Mouse (Mus musculus) intestine, embryonic 16.5 days (tissue): ENCODE measurements at regions not wholly inside any gene's neighbourhood (a gene's known extent, or its start where the extent isn't known, plus 50 kb on each side); places are given as distances from the start of the nearest gene placed in this dataset.

ENCODE experiments used
- ATAC-seq: fragments of 200-750 bp; cut with Nextera tagmentation; 2 replicates; pipeline ENCODE4 v1.8.0; 2017; ENCODE audit warnings: moderate TSS enrichment, moderate library complexity
- H3K27ac ChIP-seq: fragments of 300-500 bp; sonication (generic); 2 replicates; pipeline ENCODE4 v1.5.1; 2014; ENCODE audit warnings: mild to moderate bottlenecking, low read length
- H3K27me3 ChIP-seq: fragments of 300-500 bp; sonication (generic); replicated peaks from 2 replicates; pipeline ENCODE4 v1.6.1; 2014; ENCODE audit warnings: low read length, control low read depth, mixed read lengths; ENCODE audit not compliant: control insufficient read depth, insufficient read depth
- H3K36me3 ChIP-seq: fragments of 300-500 bp; sonication (generic); 2 replicates; pipeline ENCODE4 v1.6.1; 2014; ENCODE audit warnings: low read length, control low read depth; ENCODE audit not compliant: control insufficient read depth, insufficient read depth
- H3K4me1 ChIP-seq: fragments of 300-500 bp; sonication (generic); 2 replicates; pipeline ENCODE4 v1.6.1; 2014; ENCODE audit warnings: low read length, control low read depth, mixed read lengths; ENCODE audit not compliant: control insufficient read depth, insufficient read depth
- H3K4me2 ChIP-seq: fragments of 300-500 bp; sonication (generic); 2 replicates; pipeline ENCODE4 v1.6.1; 2014; ENCODE audit warnings: low read depth, low read length, control low read depth
- H3K4me3 ChIP-seq: fragments of 300-500 bp; sonication (generic); 2 replicates; pipeline ENCODE4 v1.5.1; 2014; ENCODE audit warnings: mild to moderate bottlenecking, low read length
- H3K9ac ChIP-seq: fragments of 300-500 bp; sonication (generic); 2 replicates; pipeline ENCODE4 v1.6.1; 2014; ENCODE audit warnings: low read depth, low read length
- H3K9me3 ChIP-seq: fragments of 300-500 bp; sonication (generic); 2 replicates; pipeline ENCODE4 v1.6.1; 2016; ENCODE audit warnings: low read length, control low read depth; ENCODE audit not compliant: control insufficient read depth
- WGBS: fragments of 180-500 bp; shearing (Covaris S2); extraction: QIAGEN DNeasy Blood & Tissue Kit; methylation state at CpG from one replicate; pipeline ENCODE4 v1.1.7; 2014; 5-methylcytosine and 5-hydroxymethylcytosine counted together

- no peak for ATAC-seq
- no peak overlapping the region for H3K4me2 ChIP-seq
- WGBS = 90% methylated on average over 11 of the region's 11 CpGs
- H3K4me1 ChIP-seq = no peaks in the 10 kb centered on the region
- no peaks in the 10 kb centered on the region for H3K27me3 ChIP-seq
- no peak overlapping the region for H3K9ac ChIP-seq
- H3K4me3 ChIP-seq = no peak overlapping the region
- H3K9me3 ChIP-seq = no peaks in the 10 kb centered on the region; the same call in 1 of the 2 replicates
- H3K27ac ChIP-seq = no peak overlapping the region
- no peaks in the 10 kb centered on the region for H3K36me3 ChIP-seq
These were observed 90.8 kb upstream of the Teddm2 start for GRCm38 (mm10) chr1:153990651-153991435.

GRCm38 (mm10) chr1:153992466-153992865 is 92.4 kb upstream of the Teddm2 start:
- H3K27me3 ChIP-seq = no peaks in the 10 kb centered on the region
- H3K4me3 ChIP-seq = no peak overlapping the region
- no peaks in the 10 kb centered on the region for H3K36me3 ChIP-seq
- H3K27ac ChIP-seq = no peak overlapping the region
- H3K4me1 ChIP-seq = no peaks in the 10 kb centered on the region
- H3K9ac ChIP-seq = no peak overlapping the region
- no peak overlapping the region for H3K4me2 ChIP-seq
- 46% methylated on average over 3 of the region's 3 CpGs for WGBS
- no peak for ATAC-seq
- H3K9me3 ChIP-seq = no peaks in the 10 kb centered on the region; the same call in 1 of the 2 replicates

DNA sequence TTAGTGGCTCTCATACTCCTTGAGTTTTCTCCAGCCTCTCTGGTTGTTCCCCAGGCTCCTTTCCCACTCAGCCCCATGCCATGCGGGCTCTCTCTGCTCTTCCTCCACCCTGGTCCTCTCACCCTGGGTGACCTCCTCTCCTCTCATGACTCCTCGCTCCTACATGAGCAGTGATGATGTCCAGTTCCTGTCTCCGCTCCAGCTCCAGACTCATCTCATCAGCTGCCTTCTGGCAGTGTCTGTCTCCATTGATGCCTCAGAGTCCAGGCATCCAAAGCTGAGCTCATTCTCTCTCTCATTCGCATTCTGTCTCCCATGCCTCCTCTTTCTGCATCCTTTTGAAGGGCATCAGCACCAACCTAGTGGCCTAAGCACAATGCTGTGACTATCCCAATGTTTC is 94.8 kb upstream of the Teddm2 start:
- Histone ChIP-seq H3K36me3 (no peaks in the 10 kb centered on the region), H3K27ac (no peak overlapping the region), H3K4me1 (no peaks in the 10 kb centered on the region), H3K4me3 (no peak overlapping the region), H3K9me3 (no peaks in the 10 kb centered on the region; the same call in 1 of the 2 replicates), H3K9ac (no peak overlapping the region), H3K27me3 (no peaks in the 10 kb centered on the region), H3K4me2 (no peak overlapping the region)
- no peak for ATAC-seq
- 92% methylated on average over 4 of the region's 4 CpGs for WGBS

DNA sequence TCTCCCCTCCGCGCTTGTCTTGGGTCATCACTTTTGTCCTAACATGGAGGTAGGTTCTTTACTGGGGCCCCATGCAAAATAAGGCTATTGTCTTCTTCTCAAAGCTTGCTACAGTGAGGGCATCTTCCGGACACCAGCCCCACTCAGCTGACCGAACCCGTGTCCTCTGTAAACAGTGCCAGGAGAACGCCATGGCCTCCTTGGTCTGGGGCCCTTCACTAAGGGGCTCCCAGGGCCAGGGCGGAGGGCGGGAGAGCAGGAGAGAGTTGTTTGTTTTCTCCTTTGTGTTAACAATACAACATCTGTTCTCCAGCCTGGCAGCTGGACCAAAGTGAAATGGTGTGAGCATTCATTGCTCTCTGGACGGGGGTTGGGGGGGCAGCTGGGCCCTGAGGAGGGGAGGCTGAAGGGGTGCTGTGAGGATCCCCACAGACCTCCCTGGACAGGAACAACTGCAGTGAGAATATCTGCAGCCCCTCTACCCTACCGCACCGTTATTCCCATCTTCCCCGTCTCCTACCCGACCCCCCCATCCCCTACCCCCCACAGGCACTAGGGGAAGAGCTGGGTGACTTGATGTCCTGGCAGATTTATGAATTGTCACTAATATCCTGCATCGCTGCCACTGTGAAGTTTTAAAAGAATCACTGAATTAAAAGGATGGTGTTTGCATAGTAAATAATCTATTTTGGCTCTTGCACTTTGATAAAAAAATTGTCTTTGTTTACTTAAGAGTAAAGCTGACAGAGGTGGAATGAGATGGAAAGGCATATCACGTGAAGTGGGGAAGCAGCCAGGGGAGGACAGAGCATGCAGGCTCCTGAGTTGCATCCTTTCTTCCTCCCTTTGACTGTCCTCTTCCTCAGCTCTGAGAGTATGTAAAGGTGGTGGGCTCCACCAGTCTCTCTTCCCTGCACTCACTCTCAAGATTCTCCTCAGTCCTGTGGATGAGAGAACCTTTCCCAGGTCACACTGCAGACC is 97.5 kb upstream of the Teddm2 start:
- no peak for ATAC-seq
- Histone ChIP-seq H3K36me3 (no peaks in the 10 kb centered on the region), H3K9me3 (no peaks in the 10 kb centered on the region; the same call in 1 of the 2 replicates), H3K4me3 (no peak overlapping the region), H3K4me2 (no peak overlapping the region), H3K9ac (no peak overlapping the region), H3K4me1 (no peaks in the 10 kb centered on the region), H3K27ac (no peak overlapping the region), H3K27me3 (no peaks in the 10 kb centered on the region)
- 58% methylated on average over 15 of the region's 15 CpGs for WGBS

- WGBS = 46% methylated on average over 6 of the region's 6 CpGs
- no peak overlapping the region for H3K4me2 ChIP-seq
- no peak for ATAC-seq
These were observed 99.7 kb upstream of the Teddm2 start for GRCm38 (mm10) chr1:153999776-154000175.

GRCm38 (mm10) chr1:154003669-154004068 is 103.6 kb upstream of the Teddm2 start:
- no peak for ATAC-seq
- no peak overlapping the region for H3K4me2 ChIP-seq
- no peak overlapping the region for H3K27ac ChIP-seq
- H3K9me3 ChIP-seq = no peaks in the 10 kb centered on the region
- no peaks in the 10 kb centered on the region for H3K4me1 ChIP-seq
- 66% methylated on average over 7 of the region's 7 CpGs for WGBS
- no peak overlapping the region for H3K9ac ChIP-seq
- H3K36me3 ChIP-seq = no peaks in the 10 kb centered on the region
- H3K27me3 ChIP-seq = no peaks in the 10 kb centered on the region
- H3K4me3 ChIP-seq = no peak overlapping the region

More at GRCm38 (mm10) chr1:153999776-154000175, 99.7 kb upstream of the Teddm2 start:
- H3K4me1 ChIP-seq = no peaks in the 10 kb centered on the region
- no peaks in the 10 kb centered on the region for H3K27me3 ChIP-seq
- no peak overlapping the region for H3K27ac ChIP-seq
- H3K9ac ChIP-seq = no peak overlapping the region
- no peaks in the 10 kb centered on the region for H3K9me3 ChIP-seq
- no peaks in the 10 kb centered on the region for H3K36me3 ChIP-seq
- no peak overlapping the region for H3K4me3 ChIP-seq

DNA sequence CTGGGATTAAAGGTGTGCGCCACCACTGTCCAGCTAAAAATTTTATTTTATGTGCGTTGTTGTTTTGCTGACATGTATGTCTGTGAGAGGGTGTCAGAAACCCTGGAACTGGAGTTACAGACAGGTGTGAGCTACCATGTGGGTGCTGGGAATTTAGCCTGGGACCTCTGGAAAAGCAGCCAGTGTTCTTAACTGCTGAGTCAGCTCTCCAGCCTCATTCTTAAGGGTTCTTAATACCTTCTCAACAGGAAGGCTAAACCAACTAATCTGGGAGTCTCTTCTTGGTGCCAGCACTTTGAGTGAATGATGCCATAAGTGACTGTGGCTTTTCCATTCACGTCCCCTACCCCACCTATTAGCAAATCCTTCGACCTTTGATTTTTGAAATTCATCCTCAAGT is 104.6 kb upstream of the Teddm2 start:
- Histone ChIP-seq H3K4me3 (no peak overlapping the region), H3K4me1 (no peaks in the 10 kb centered on the region), H3K4me2 (no peak overlapping the region), H3K36me3 (no peaks in the 10 kb centered on the region), H3K9me3 (no peaks in the 10 kb centered on the region), H3K9ac (no peak overlapping the region), H3K27ac (no peak overlapping the region), H3K27me3 (no peaks in the 10 kb centered on the region)
- no peak for ATAC-seq
- 92% methylated on average over 4 of the region's 4 CpGs for WGBS

DNA sequence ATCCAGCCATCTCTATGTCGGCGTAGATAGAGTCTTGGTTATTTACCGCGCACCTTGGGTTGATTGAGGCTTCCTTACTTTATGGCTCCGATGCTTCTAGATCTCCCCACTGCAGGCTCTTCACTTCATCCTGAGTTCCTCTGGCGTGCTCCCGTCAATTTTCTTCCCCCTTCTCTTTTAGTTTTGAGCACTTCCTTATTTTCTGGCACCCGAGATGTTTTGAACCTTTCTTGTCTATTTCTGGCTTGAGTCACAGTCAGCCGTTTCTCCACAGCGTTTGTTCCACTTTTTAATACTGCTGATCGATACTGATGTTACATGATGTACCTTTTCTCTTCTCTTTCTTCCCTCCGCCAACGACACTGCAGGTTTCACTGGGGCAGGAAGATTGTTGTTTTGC is 106.0 kb upstream of the Teddm2 start:
- Histone ChIP-seq H3K9ac (no peak overlapping the region), H3K27ac (no peak overlapping the region), H3K36me3 (no peaks in the 10 kb centered on the region), H3K27me3 (no peaks in the 10 kb centered on the region), H3K4me3 (no peak overlapping the region), H3K4me2 (no peak overlapping the region), H3K4me1 (no peaks in the 10 kb centered on the region), H3K9me3 (no peaks in the 10 kb centered on the region)
- no peak for ATAC-seq
- 83% methylated on average over 13 of the region's 13 CpGs for whole genome bisulfite sequencing

DNA sequence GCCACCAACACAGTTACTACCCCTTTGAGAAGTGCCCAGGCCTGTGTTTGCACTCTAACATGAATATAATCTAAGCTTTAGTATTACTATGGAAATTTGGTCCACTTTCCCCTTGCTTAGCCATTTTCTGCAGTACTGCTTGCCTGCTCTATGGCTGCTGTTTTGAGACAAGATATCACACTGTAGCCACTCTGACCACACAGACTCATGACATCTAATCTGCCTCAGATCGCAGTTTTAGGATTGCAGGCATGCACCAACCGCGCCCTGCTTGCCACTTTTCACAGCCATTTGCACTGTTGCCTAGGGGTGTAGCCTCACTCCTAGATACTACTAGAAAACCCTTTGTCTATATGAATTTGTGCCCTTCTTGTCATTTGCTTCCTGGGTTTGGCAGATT is 107.4 kb upstream of the Teddm2 start:
- Histone ChIP-seq H3K4me3 (no peak overlapping the region), H3K9me3 (no peaks in the 10 kb centered on the region), H3K27me3 (no peaks in the 10 kb centered on the region), H3K36me3 (no peaks in the 10 kb centered on the region), H3K9ac (no peak overlapping the region), H3K4me1 (no peaks in the 10 kb centered on the region), H3K4me2 (no peak overlapping the region), H3K27ac (no peak overlapping the region)
- WGBS = 89% methylated on average over 3 of the region's 3 CpGs
- no peak for ATAC-seq
